Mouse (Mus musculus) liver, adult 2 months (tissue): Measurements from ENCODE around the gene Steap4. TPM values are rescaled to one million over a fixed set of nuclear protein-coding genes. Genes with fewer than 3 reads are reported as not detected.

ENCODE experiments used
- DNase-seq: peaks from one replicate; pipeline ENCODE4 v3.0.0-alpha.2; 2011; ENCODE audit warnings: low read depth, low spot score; ENCODE audit errors: extremely low read depth
- H3K27ac ChIP-seq: fragments of 200-500 bp; replicated peaks from 2 replicates; pipeline ENCODE4 v1.5.1; 2012; ENCODE audit warnings: low read depth, mild to moderate bottlenecking, control low read depth, inconsistent platforms, low read length; ENCODE audit not compliant: insufficient read depth
- H3K27me3 ChIP-seq: fragments of 200-500 bp; 2 replicates; pipeline ENCODE4 v1.6.1; 2012; ENCODE audit warnings: mild to moderate bottlenecking, moderate library complexity, low read length, inconsistent platforms; ENCODE audit not compliant: control insufficient read depth, insufficient read depth
- H3K36me3 ChIP-seq: fragments of 200-500 bp; 2 replicates; pipeline ENCODE4 v1.6.1; 2012; ENCODE audit warnings: low read length, inconsistent platforms; ENCODE audit not compliant: control insufficient read depth, insufficient read depth
- H3K4me1 ChIP-seq: fragments of 200-500 bp; 2 replicates; pipeline ENCODE4 v1.6.1; 2011; ENCODE audit warnings: low read length; ENCODE audit not compliant: control insufficient read depth, insufficient read depth
- H3K4me3 ChIP-seq: fragments of 200-500 bp; 2 replicates; pipeline ENCODE4 v1.5.1; 2011; ENCODE audit warnings: low read depth, mild to moderate bottlenecking, control low read depth, low read length, moderate library complexity; ENCODE audit not compliant: insufficient read depth
- H3K79me2 ChIP-seq: fragments of 200-500 bp; 2 replicates; pipeline ENCODE4 v1.6.1; 2012; ENCODE audit warnings: inconsistent platforms, mild to moderate bottlenecking, low read length, moderate library complexity; ENCODE audit not compliant: control insufficient read depth, insufficient read depth
- H3K9ac ChIP-seq: fragments of 200-500 bp; 2 replicates; pipeline ENCODE4 v1.6.1; 2012; ENCODE audit warnings: low read depth, mild to moderate bottlenecking, control low read depth, inconsistent platforms, low read length
- CTCF ChIP-seq: fragments of 200-500 bp; IDR thresholded peaks from 2 replicates; pipeline ENCODE4 v1.5.1; 2011; ENCODE audit warnings: low read depth, low read length, control low read depth
- POLR2A ChIP-seq: fragments of 200-500 bp; IDR thresholded peaks from 2 replicates; pipeline ENCODE4 v1.6.1; 2011; ENCODE audit warnings: low read length, control low read depth; ENCODE audit not compliant: insufficient read depth; ENCODE audit errors: extremely low read depth
- WGBS: fragments of 180-500 bp; shearing (Covaris S2); methylation state at CpG from one replicate; pipeline ENCODE4 v1.1.7; 2018; 5-methylcytosine and 5-hydroxymethylcytosine counted together
- polyA plus RNA-seq: library from polyadenylated mRNA; depleted of rRNA; stranded (reverse); fragments of >200 nt; gene quantifications from 2 replicates; pipeline ENCODE4 v1.2.3, GENCODE M21; 2012; rRNA removed
- total RNA-seq: library from RNA; depleted of rRNA; stranded (reverse); fragments of >200 nt; gene quantifications from 2 replicates; pipeline ENCODE4 v1.2.3, GENCODE M21; 2014; rRNA removed

The Steap4 gene
- total and polyA plus RNA-seq, 2 experiments = 38.3 to 90.1 TPM

DNA sequence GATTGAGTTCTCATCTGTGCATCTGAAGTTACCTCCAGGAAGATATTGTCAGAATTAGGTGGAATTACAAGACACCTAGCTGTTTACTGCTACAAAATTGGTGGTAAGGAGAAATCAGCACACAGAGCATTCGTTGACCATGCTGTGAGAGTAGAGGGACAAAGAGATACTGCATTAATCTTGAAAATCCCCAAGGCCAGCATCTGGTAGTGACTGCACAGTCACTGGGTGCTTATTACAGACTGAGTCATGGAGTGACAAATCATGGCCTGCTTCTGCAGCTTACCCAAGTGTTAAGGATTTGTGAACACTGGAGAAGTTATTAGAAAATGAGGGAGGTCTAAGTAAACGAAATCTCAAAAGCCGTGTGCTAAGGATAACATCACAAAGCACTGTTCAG is 53.0 kb downstream of the Steap4 start:
- no peak overlapping the region for H3K27ac ChIP-seq
- TF ChIP-seq CTCF = no peak
- TF ChIP-seq POLR2A = no peak
- 78% methylated on average over 3 of the region's 3 CpGs for WGBS

More for the DNA sequence above, 53.0 kb downstream of the Steap4 start:
- no peaks in the 10 kb centered on the region for H3K79me2 ChIP-seq
- no peaks in the 10 kb centered on the region for H3K27me3 ChIP-seq
- no peaks in the 10 kb centered on the region for H3K4me1 ChIP-seq
- no peak overlapping the region for H3K9ac ChIP-seq
- no peaks in the 10 kb centered on the region for H3K36me3 ChIP-seq
- H3K4me3 ChIP-seq = no peak overlapping the region
- no peak for DNase-seq

Other genes with a start within 250 kb of the Steap4 start
- 57.6 and 60.3 TPM in 2 replicates for gene Sri, start 85.6 kb downstream of the Steap4 start, total RNA-seq
- gene Sri, start 85.6 kb downstream of the Steap4 start, polyA plus RNA-seq = 52.6 and 58.8 TPM in 2 replicates